Mouse (Mus musculus) cortical plate, adult 2 months (tissue): ENCODE measurements around the gene Isg20.

ENCODE experiments used
- CTCF ChIP-seq: fragments of 200-500 bp; IDR thresholded peaks from 2 replicates; pipeline ENCODE4 v1.5.1; 2011; ENCODE audit warnings: mild to moderate bottlenecking, control low read depth, low read length; ENCODE audit not compliant: insufficient read depth; ENCODE audit errors: extremely low read depth
- POLR2A ChIP-seq: fragments of 200-500 bp; IDR thresholded peaks from 2 replicates; pipeline ENCODE4 v1.6.1; 2011; ENCODE audit warnings: mild to moderate bottlenecking, low read length, control low read depth; ENCODE audit not compliant: insufficient read depth; ENCODE audit errors: extremely low read depth

GRCm38 (mm10) chr7:78918686-78919085 lies 5.5 kb downstream of the Isg20 start:
- TF ChIP-seq POLR2A (no peak), CTCF (no peak)
